Mouse (Mus musculus): ENCODE results near the gene Flrt3.

Gene Flrt3

GRCm38 (mm10) chr2:140670963-140671702 is at the start of gene Flrt3:
TSS of gene Flrt3 (minus strand) at chr2:140671469.
- no peak for DNase-seq (ENCODE audit: low read depth)

- DNase-seq (ENCODE audit: low read depth), result no peak
These were observed 46.1 kb upstream of the Flrt3 start for GRCm38 (mm10) chr2:140717407-140717806.

- DNase-seq (ENCODE audit: low read depth), result no peak
These were observed 44.6 kb upstream of the Flrt3 start for GRCm38 (mm10) chr2:140715822-140716221.

- DNase-seq (ENCODE audit: low read depth), result no peak
These were observed 36.3 kb upstream of the Flrt3 start for GRCm38 (mm10) chr2:140707550-140707949.

- DNase-seq (ENCODE audit: low read depth), result no peak
These were observed 34.0 kb upstream of the Flrt3 start for GRCm38 (mm10) chr2:140705278-140705677.

GRCm38 (mm10) chr2:140704146-140704545 is 32.9 kb upstream of the Flrt3 start:
- no peak for DNase-seq (ENCODE audit: low read depth)

GRCm38 (mm10) chr2:140703377-140703776 is 32.1 kb upstream of the Flrt3 start:
- DNase-seq (ENCODE audit: low read depth), result no peak

GRCm38 (mm10) chr2:140698585-140698984 is 27.3 kb upstream of the Flrt3 start:
- DNase-seq (ENCODE audit: low read depth), result no peak

- no peak for DNase-seq (ENCODE audit: low read depth)
These were observed 22.6 kb upstream of the Flrt3 start for GRCm38 (mm10) chr2:140693845-140694244.

- DNase-seq (ENCODE audit: low read depth), result no peak
These were observed 21.2 kb upstream of the Flrt3 start for GRCm38 (mm10) chr2:140692461-140692860.

- no peak for DNase-seq (ENCODE audit: low read depth)
These were observed 20.1 kb upstream of the Flrt3 start for GRCm38 (mm10) chr2:140691403-140691802.

GRCm38 (mm10) chr2:140690906-140691305 is 19.6 kb upstream of the Flrt3 start:
- DNase-seq (ENCODE audit: low read depth), result no peak

- DNase-seq (ENCODE audit: low read depth), result no peak
These were observed 5.5 kb upstream of the Flrt3 start for GRCm38 (mm10) chr2:140676728-140677127.

GRCm38 (mm10) chr2:140673466-140673865 is 2.2 kb upstream of the Flrt3 start:
- DNase-seq (ENCODE audit: low read depth), result no peak

- DNase-seq (ENCODE audit: low read depth), result no peak
These were observed 812 bp downstream of the Flrt3 start for GRCm38 (mm10) chr2:140670457-140670856.

- DNase-seq (ENCODE audit: low read depth), result no peak
These were observed 1.5 kb downstream of the Flrt3 start for GRCm38 (mm10) chr2:140669786-140670185.

GRCm38 (mm10) chr2:140669081-140669480 is 2.2 kb downstream of the Flrt3 start:
- DNase-seq (ENCODE audit: low read depth), result no peak

- no peak for DNase-seq (ENCODE audit: low read depth)
These were observed 3.0 kb downstream of the Flrt3 start for GRCm38 (mm10) chr2:140668311-140668710.

GRCm38 (mm10) chr2:140667261-140668047 is 3.8 kb downstream of the Flrt3 start:
- no peak for DNase-seq (ENCODE audit: low read depth)

GRCm38 (mm10) chr2:140666846-140667245 is 4.4 kb downstream of the Flrt3 start:
- DNase-seq (ENCODE audit: low read depth), result no peak

- DNase-seq (ENCODE audit: low read depth), result no peak
These were observed 6.9 kb downstream of the Flrt3 start for GRCm38 (mm10) chr2:140664381-140664780.

GRCm38 (mm10) chr2:140662673-140663072 is 8.6 kb downstream of the Flrt3 start:
- DNase-seq (ENCODE audit: low read depth), result no peak

GRCm38 (mm10) chr2:140653978-140654377 is 17.3 kb downstream of the Flrt3 start:
- DNase-seq (ENCODE audit: low read depth), result no peak

Measured in naive thymus-derived CD4-positive, alpha-beta T cell, adult 2 months (primary cell).